Mouse (Mus musculus) adrenal gland, postnatal 25 days (tissue): ENCODE data around the gene Gm11084. TPM values are rescaled to one million over a fixed set of nuclear protein-coding genes. Genes with fewer than 3 reads are reported as not detected.

ENCODE experiments used
- DNase-seq: peaks from one replicate; pipeline ENCODE4 v3.0.0; 2021; ENCODE audit warnings: mixed read lengths
- microRNA-seq, 2 experiments: library from miRNA; unstranded; fragments of <30 nt; microRNA quantifications; one replicate each; pipeline ENCODE4 v1.2.0; 2021
- total RNA-seq: library from RNA; stranded (reverse); gene quantifications from 2 replicates; pipeline ENCODE4 v1.2.3, GENCODE M21; 2021

Gm11084 gene
- total RNA-seq, 1 experiment from 2014 or later, result not detected

DNA sequence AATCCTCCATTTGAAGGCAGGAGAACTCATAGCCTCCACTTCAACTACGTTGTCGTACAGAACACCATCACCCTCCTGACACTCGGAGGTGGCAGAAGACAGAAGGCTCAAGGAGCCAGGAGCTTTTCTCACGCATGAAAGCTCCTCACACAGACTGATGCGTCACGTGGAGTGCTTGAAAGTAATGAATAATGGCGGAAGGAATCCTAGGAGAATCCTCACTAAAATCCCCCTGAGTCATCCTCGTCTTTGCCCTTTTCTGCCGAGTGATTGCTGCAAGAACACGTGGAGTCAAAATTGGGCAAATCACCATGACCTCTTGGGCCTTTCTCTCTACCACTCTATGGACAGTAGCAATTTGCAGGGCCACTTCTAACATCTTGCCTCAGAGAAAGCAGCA, 61.5 kb downstream of the Gm11084 start:
- DNase-seq, result no peak

Small RNA genes lying within 50 kb of the gene (microRNA-seq; reads per million reads assigned to microRNA genes)
- gene Gm25960, result 0 reads per million in 2 experiments

Other genes starting within 250 kb of the Gm11084 start
- gene Sp3, start 6.3 kb downstream of the Gm11084 start, total RNA-seq, result 68.4 and 70.6 TPM in 2 replicates
- gene Ola1, start 232.2 kb upstream of the Gm11084 start, total RNA-seq, result 46.2 and 52.6 TPM in 2 replicates